11 mouse cellular contexts compared by ENCODE assay signal in genomic region chr13:73261036-73261730, GRCm38 (mm10). TPM values are rescaled to one million over a fixed set of nuclear protein-coding genes. Genes with fewer than 3 reads are reported as not detected.
DNase-seq lines count a peak whose midpoint lies in the region; ATAC-seq lines count a peak whose summit lies in the region.
"Had no signal": no experiment of that assay in that cellular context is flagged by ENCODE, and none has a peak within 500 bp of the region (broad histone marks: within the 10 kb centered on the region; RNA-seq: fewer than 3 reads in every experiment).

No protein-coding gene starts in this region.

- 0 out of 2 replicates have a peak overlapping the region, but pooled peaks have one; percentile 28 for H3K4me3 ChIP-seq in liver, embryonic 12.5 days
- peak overlapping the region; percentile 38 for H3K4me3 ChIP-seq in forebrain, embryonic 12.5 days (replicated peaks)
- H3K4me3 ChIP-seq in intestine, embryonic 16.5 days (ENCODE audit: low read length): peak overlapping the region; percentile 44
- H3K4me3 ChIP-seq in neural tube, embryonic 15.5 days (replicated peaks): peak overlapping the region; percentile 38

- no peak for ATAC-seq in liver, embryonic 12.5 days
- ATAC-seq in forebrain, embryonic 12.5 days (ENCODE audit: low FRiP score): no peak
- ATAC-seq in intestine, embryonic 16.5 days: no peak
- no peak for ATAC-seq in neural tube, embryonic 15.5 days (ENCODE audit: low FRiP score)

- peaks cover 100% of the 10 kb centered on the region for H3K27me3 ChIP-seq in liver, embryonic 12.5 days (replicated peaks)
- peaks cover 100% of the 10 kb centered on the region for H3K27me3 ChIP-seq in forebrain, embryonic 12.5 days
- peaks cover 79% of the 10 kb centered on the region for H3K27me3 ChIP-seq in intestine, embryonic 16.5 days (replicated peaks; ENCODE audit: control insufficient read depth, insufficient read depth, low read length)
- H3K27me3 ChIP-seq in neural tube, embryonic 15.5 days (replicated peaks): peaks cover 95% of the 10 kb centered on the region

- H3K9me3 ChIP-seq in liver, embryonic 12.5 days (replicated peaks): no peaks in the 10 kb centered on the region
- no peaks in the 10 kb centered on the region for H3K9me3 ChIP-seq in forebrain, embryonic 12.5 days
- no peaks in the 10 kb centered on the region for H3K9me3 ChIP-seq in intestine, embryonic 16.5 days (ENCODE audit: control insufficient read depth, low read length)
- no peaks in the 10 kb centered on the region for H3K9me3 ChIP-seq in neural tube, embryonic 15.5 days (replicated peaks)
- H3K9me3 ChIP-seq: liver, embryonic 15.5 days had no signal

- no peak overlapping the region for H3K9ac ChIP-seq in liver, embryonic 12.5 days
- H3K9ac ChIP-seq in forebrain, embryonic 12.5 days: no peak overlapping the region
- H3K9ac ChIP-seq in intestine, embryonic 16.5 days (ENCODE audit: low read depth, low read length): no peak overlapping the region
- H3K9ac ChIP-seq in neural tube, embryonic 15.5 days (replicated peaks): no peak overlapping the region
- H3K9ac ChIP-seq: liver, embryonic 15.5 days had no signal

- DNase-seq in liver: no peak
- DNase-seq in cerebellum, postnatal 4 days (ENCODE audit: low spot score in 2 of 2): no peak
- no peak for DNase-seq in thymus, postnatal 10 days (ENCODE audit: low spot score in 2 of 2)
- no peak for DNase-seq in frontal cortex, postnatal 36 days (ENCODE audit: low spot score in 2 of 2)
- DNase-seq: kidney, postnatal 14 days; thymus, adult 18-20 months had no signal

- no peaks in the 10 kb centered on the region for H3K36me3 ChIP-seq in liver, embryonic 12.5 days
- no peaks in the 10 kb centered on the region for H3K36me3 ChIP-seq in forebrain, embryonic 12.5 days (replicated peaks)
- no peaks in the 10 kb centered on the region for H3K36me3 ChIP-seq in intestine, embryonic 16.5 days (ENCODE audit: control insufficient read depth, insufficient read depth, low read length)
- no peaks in the 10 kb centered on the region for H3K36me3 ChIP-seq in neural tube, embryonic 15.5 days
- H3K36me3 ChIP-seq: liver, embryonic 15.5 days had no signal

- peaks cover 7% of the 10 kb centered on the region; the same call in 1 of the 2 replicates for H3K4me1 ChIP-seq in liver, embryonic 12.5 days
- H3K4me1 ChIP-seq in forebrain, embryonic 12.5 days: peaks cover 43% of the 10 kb centered on the region
- peaks cover 4% of the 10 kb centered on the region; the same call in 1 of the 2 replicates for H3K4me1 ChIP-seq in intestine, embryonic 16.5 days (ENCODE audit: control insufficient read depth, insufficient read depth, low read length)
- peaks cover 43% of the 10 kb centered on the region for H3K4me1 ChIP-seq in neural tube, embryonic 15.5 days
- H3K4me1 ChIP-seq: liver, embryonic 15.5 days had no signal

- H3K4me2 ChIP-seq in liver, embryonic 12.5 days: peak overlapping the region; percentile 47; the same call in 1 of the 2 replicates
- peak overlapping the region; percentile 62 for H3K4me2 ChIP-seq in forebrain, embryonic 12.5 days
- peak overlapping the region; percentile 62 for H3K4me2 ChIP-seq in intestine, embryonic 16.5 days (ENCODE audit: low read depth, low read length)
- H3K4me2 ChIP-seq in neural tube, embryonic 15.5 days: peak overlapping the region; percentile 86

- 5% methylated on average over 25 of the region's 25 CpGs for WGBS in liver, embryonic 12.5 days (ENCODE audit: insufficient replicate concordance)
- 3% methylated on average over 25 of the region's 25 CpGs for WGBS in forebrain, embryonic 12.5 days
- 9% methylated on average over 25 of the region's 25 CpGs for WGBS in intestine, embryonic 16.5 days
- 6% methylated on average over 18 of the region's 25 CpGs for WGBS in neural tube, embryonic 15.5 days

- H3K27ac ChIP-seq in liver, embryonic 12.5 days: no peak overlapping the region
- H3K27ac ChIP-seq in forebrain, embryonic 12.5 days: no peak overlapping the region
- no peak overlapping the region for H3K27ac ChIP-seq in intestine, embryonic 16.5 days (ENCODE audit: low read length)
- H3K27ac ChIP-seq in neural tube, embryonic 15.5 days (replicated peaks): no peak overlapping the region
- H3K27ac ChIP-seq: liver, embryonic 15.5 days had no signal

RNA-seq across cellular contexts. Expression of gene Irx4, which starts 0.9 kb away (rescaled TPM):
- 0.06 TPM in 1 of 2 replicates, not detected in the other for polyA plus RNA-seq in liver, embryonic 12.5 days (2016; fragmentation: Nextera tagmentation; extraction: Ambion mirVana)
- polyA plus RNA-seq in forebrain, embryonic 12.5 days (2016; fragmentation: Nextera tagmentation; extraction: Ambion mirVana): 0.53 and 1.0 TPM in 2 replicates
- polyA plus RNA-seq in intestine, embryonic 16.5 days (2015; fragmentation: Nextera tagmentation; extraction: Ambion mirVana): 0.42 and 0.44 TPM in 2 replicates
- polyA plus RNA-seq in neural tube, embryonic 15.5 days (2015; fragmentation: Nextera tagmentation; extraction: Ambion mirVana): 1.3 and 1.5 TPM in 2 replicates
- polyA plus RNA-seq: liver, embryonic 15.5 days had no signal
